Mouse (Mus musculus): ENCODE results near the gene Gm29735. TPM values are rescaled to one million over a fixed set of nuclear protein-coding genes. Genes with fewer than 3 reads are reported as not detected.
"Not testable (repeated sequence)": the region's sequence is repeated elsewhere in the genome, so short reads cannot be mapped to it uniquely, and the experiment has no call there.

Gm29735 gene
- polyA plus RNA-seq, 1 experiment from 2014 or later = not detected

DNA sequence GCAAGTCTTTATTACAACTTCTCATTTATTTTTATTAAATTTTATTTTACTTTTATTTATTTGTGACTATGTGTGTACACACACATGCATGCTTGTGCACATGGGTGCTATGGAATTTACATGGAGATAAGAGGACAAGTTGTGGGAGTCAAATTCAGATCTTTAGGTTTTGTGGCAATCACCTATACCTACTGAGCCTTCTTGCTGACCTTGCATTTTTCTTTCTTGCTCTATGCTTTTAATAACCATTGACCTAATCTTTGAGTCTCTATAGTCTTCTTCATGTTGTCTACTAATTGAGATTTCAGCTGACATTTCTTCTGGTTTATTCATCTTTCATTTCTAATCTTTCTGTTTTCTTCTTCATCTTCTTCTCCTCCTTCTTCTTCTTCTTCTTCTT is 8.3 kb downstream of the Gm29735 start:
- Histone ChIP-seq H3K4me2 (ENCODE audit: low read depth, low read length) (no peak overlapping the region), H3K4me1 (ENCODE audit: insufficient read depth) (no peaks in the 10 kb centered on the region), H3K9me3 (ENCODE audit: low read length) (no peaks in the 10 kb centered on the region), H3K36me3 (replicated peaks; ENCODE audit: insufficient read depth, low read length) (no peaks in the 10 kb centered on the region), H3K27ac (ENCODE audit: low read depth) (no peak overlapping the region), H3K9ac (replicated peaks) (no peak overlapping the region), H3K27me3 (ENCODE audit: insufficient read depth, low read length) (no peaks in the 10 kb centered on the region), H3K4me3 (ENCODE audit: low read depth, low read length) (no peak overlapping the region)
- DNase-seq = no peak
- no peak for TF ChIP-seq CTCF (IDR thresholded peaks at IDR 0.05; ENCODE audit: low read depth)
- no peak for TF ChIP-seq EP300 (IDR thresholded peaks at IDR 0.05; ENCODE audit: low read depth)
- no peak for ATAC-seq

- no peak overlapping the region for H3K4me2 ChIP-seq (ENCODE audit: low read depth, low read length)
- ATAC-seq = no peak
- H3K36me3 ChIP-seq (replicated peaks; ENCODE audit: insufficient read depth, low read length) = no peaks in the 10 kb centered on the region
- TF ChIP-seq CTCF (IDR thresholded peaks at IDR 0.05; ENCODE audit: low read depth) = peak; percentile 69
- no peak for TF ChIP-seq EP300 (IDR thresholded peaks at IDR 0.05; ENCODE audit: low read depth)
- no peak overlapping the region for H3K4me3 ChIP-seq (ENCODE audit: low read depth, low read length)
- WGBS (ENCODE audit: insufficient replicate concordance) = 11% methylated on average over 1 of the region's 1 CpGs
- no peak overlapping the region for H3K9ac ChIP-seq (replicated peaks)
- H3K9me3 ChIP-seq (ENCODE audit: low read length) = no peaks in the 10 kb centered on the region
- H3K4me1 ChIP-seq (ENCODE audit: insufficient read depth) = no peaks in the 10 kb centered on the region
- DNase-seq = peak; percentile 44
- no peak overlapping the region for H3K27ac ChIP-seq (ENCODE audit: low read depth)
- H3K27me3 ChIP-seq (ENCODE audit: insufficient read depth, low read length) = no peaks in the 10 kb centered on the region
Measured at GRCm38 (mm10) chr7:142146033-142146432, 10.9 kb downstream of the Gm29735 start.

- Histone ChIP-seq H3K9ac (replicated peaks) (no peak overlapping the region), H3K27me3 (ENCODE audit: insufficient read depth, low read length) (no peaks in the 10 kb centered on the region), H3K9me3 (ENCODE audit: low read length) (no peaks in the 10 kb centered on the region), H3K4me2 (ENCODE audit: low read depth, low read length) (no peak overlapping the region), H3K4me1 (ENCODE audit: insufficient read depth) (no peaks in the 10 kb centered on the region), H3K36me3 (replicated peaks; ENCODE audit: insufficient read depth, low read length) (no peaks in the 10 kb centered on the region), H3K27ac (ENCODE audit: low read depth) (no peak overlapping the region), H3K4me3 (ENCODE audit: low read depth, low read length) (no peak overlapping the region)
- WGBS (ENCODE audit: insufficient replicate concordance) = 50% methylated on average over 4 of the region's 4 CpGs
- DNase-seq (no peak), ATAC-seq (no peak)
- no peak for TF ChIP-seq EP300 (IDR thresholded peaks at IDR 0.05; ENCODE audit: low read depth)
- TF ChIP-seq CTCF (IDR thresholded peaks at IDR 0.05; ENCODE audit: low read depth) = no peak
Measured at GRCm38 (mm10) chr7:142145413-142145940, 11.4 kb downstream of the Gm29735 start.

- H3K4me2 ChIP-seq (ENCODE audit: low read depth, low read length) = no peak within 1 kb of the TSS
- ATAC-seq (no peak), DNase-seq (no peak)
- no peak within 1 kb of the TSS for H3K9ac ChIP-seq (replicated peaks)
- H3K36me3 ChIP-seq (replicated peaks; ENCODE audit: insufficient read depth, low read length) = no peaks in the 10 kb centered on the region
- H3K27ac ChIP-seq (ENCODE audit: low read depth) = no peak within 1 kb of the TSS
- no peaks in the 10 kb centered on the region for H3K4me1 ChIP-seq (ENCODE audit: insufficient read depth)
- no peaks in the 10 kb centered on the region for H3K27me3 ChIP-seq (ENCODE audit: insufficient read depth, low read length)
- H3K9me3 ChIP-seq (ENCODE audit: low read length) = no peaks in the 10 kb centered on the region
- 68% methylated on average over 1 of the region's 1 CpGs for WGBS (ENCODE audit: insufficient replicate concordance)
- H3K4me3 ChIP-seq (ENCODE audit: low read depth, low read length) = no peak within 1 kb of the TSS
- TF ChIP-seq CTCF (IDR thresholded peaks at IDR 0.05; ENCODE audit: low read depth) = no peak
- no peak for TF ChIP-seq EP300 (IDR thresholded peaks at IDR 0.05; ENCODE audit: low read depth)
Measured at GRCm38 (mm10) chr7:142144507-142144906, 12.4 kb downstream of the Gm29735 start, which contains the start of gene Gm45337. Gm45337 (minus strand) TSS chr7:142144607.

DNA sequence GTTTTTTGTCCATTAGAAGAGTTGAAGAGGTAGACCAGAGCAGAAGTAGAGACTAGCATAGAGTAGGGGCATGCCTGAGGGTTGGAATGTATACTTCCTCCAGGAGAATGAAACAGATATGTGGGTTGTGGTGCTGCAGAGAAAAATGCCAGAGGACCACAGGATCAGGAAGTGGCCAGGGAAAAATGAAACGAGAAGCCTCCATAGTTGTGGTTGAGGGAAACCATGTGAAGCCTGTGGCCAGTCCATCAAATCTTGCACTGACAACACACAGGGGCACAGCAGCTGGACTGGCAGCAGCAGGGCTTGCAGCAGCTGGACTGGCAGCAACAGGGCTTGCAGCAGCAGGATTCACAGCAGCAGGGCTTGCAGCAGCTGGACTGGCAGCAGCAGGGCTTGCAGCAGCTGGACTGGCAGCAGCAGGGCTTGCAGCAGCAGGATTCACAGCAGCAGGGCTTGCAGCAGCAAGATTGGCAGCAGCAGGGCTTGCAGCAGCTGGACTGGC is 13.4 kb downstream of the Gm29735 start:
- not testable (repeated sequence) for DNase-seq; H3K9ac ChIP-seq (replicated peaks); H3K4me3 ChIP-seq (ENCODE audit: low read depth, low read length); H3K27ac ChIP-seq (ENCODE audit: low read depth); H3K27me3 ChIP-seq (ENCODE audit: insufficient read depth, low read length); H3K36me3 ChIP-seq (replicated peaks; ENCODE audit: insufficient read depth, low read length); H3K4me2 ChIP-seq (ENCODE audit: low read depth, low read length); H3K9me3 ChIP-seq (ENCODE audit: low read length); ATAC-seq; H3K4me1 ChIP-seq (ENCODE audit: insufficient read depth)
- WGBS (ENCODE audit: insufficient replicate concordance) = 26% methylated on average over 1 of the region's 1 CpGs

- no peak overlapping the region for H3K27ac ChIP-seq (ENCODE audit: low read depth)
- 29% methylated on average over 1 of the region's 1 CpGs for WGBS (ENCODE audit: insufficient replicate concordance)
- TF ChIP-seq EP300 (IDR thresholded peaks at IDR 0.05; ENCODE audit: low read depth) (no peak), CTCF (IDR thresholded peaks at IDR 0.05; ENCODE audit: low read depth) (no peak)
Measured at GRCm38 (mm10) chr7:142140696-142141095, 16.2 kb downstream of the Gm29735 start.

DNA sequence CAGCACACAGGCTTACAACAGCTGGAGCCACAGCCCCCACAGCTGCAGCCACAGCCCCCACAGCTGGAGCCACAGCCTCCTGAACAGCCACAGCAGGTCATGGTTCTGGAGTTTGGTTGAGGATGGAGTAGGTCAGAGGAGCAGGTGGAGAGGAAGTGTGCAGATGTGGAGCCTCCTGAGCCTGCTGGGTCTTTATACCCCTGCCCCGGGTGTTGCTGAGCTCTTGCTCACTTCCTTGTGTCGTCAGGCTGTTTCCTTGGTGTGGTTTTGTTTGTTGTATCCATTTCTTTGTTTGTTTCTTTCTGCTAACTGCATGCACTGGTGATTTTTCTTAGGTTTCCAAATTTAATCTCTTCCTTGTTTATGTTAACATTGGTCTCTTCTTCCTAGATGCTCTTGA is 21.0 kb downstream of the Gm29735 start, which contains the start of gene Gm39115:
Gene Gm39115, minus strand, starts transcription at position 101 of the 400 bp plus-strand sequence.
- ATAC-seq; DNase-seq; H3K4me3 ChIP-seq (ENCODE audit: low read depth, low read length); H3K36me3 ChIP-seq (replicated peaks; ENCODE audit: insufficient read depth, low read length); H3K27me3 ChIP-seq (ENCODE audit: insufficient read depth, low read length); H3K9me3 ChIP-seq (ENCODE audit: low read length); H3K4me1 ChIP-seq (ENCODE audit: insufficient read depth); H3K27ac ChIP-seq (ENCODE audit: low read depth); H3K9ac ChIP-seq (replicated peaks); H3K4me2 ChIP-seq (ENCODE audit: low read depth, low read length): not testable (repeated sequence)
- 22% methylated on average over 2 of the region's 2 CpGs for WGBS (ENCODE audit: insufficient replicate concordance)

More at GRCm38 (mm10) chr7:142140696-142141095, 16.2 kb downstream of the Gm29735 start:
- Histone ChIP-seq H3K4me1 (ENCODE audit: insufficient read depth) (no peaks in the 10 kb centered on the region), H3K4me2 (ENCODE audit: low read depth, low read length) (no peak overlapping the region), H3K9ac (replicated peaks) (no peak overlapping the region), H3K27me3 (ENCODE audit: insufficient read depth, low read length) (no peaks in the 10 kb centered on the region), H3K36me3 (replicated peaks; ENCODE audit: insufficient read depth, low read length) (no peaks in the 10 kb centered on the region), H3K9me3 (ENCODE audit: low read length) (no peaks in the 10 kb centered on the region), H3K4me3 (ENCODE audit: low read depth, low read length) (no peak overlapping the region)
- DNase-seq (no peak), ATAC-seq (no peak)

Measured in liver, postnatal 0 days (tissue).